In the genomic region with DNA sequence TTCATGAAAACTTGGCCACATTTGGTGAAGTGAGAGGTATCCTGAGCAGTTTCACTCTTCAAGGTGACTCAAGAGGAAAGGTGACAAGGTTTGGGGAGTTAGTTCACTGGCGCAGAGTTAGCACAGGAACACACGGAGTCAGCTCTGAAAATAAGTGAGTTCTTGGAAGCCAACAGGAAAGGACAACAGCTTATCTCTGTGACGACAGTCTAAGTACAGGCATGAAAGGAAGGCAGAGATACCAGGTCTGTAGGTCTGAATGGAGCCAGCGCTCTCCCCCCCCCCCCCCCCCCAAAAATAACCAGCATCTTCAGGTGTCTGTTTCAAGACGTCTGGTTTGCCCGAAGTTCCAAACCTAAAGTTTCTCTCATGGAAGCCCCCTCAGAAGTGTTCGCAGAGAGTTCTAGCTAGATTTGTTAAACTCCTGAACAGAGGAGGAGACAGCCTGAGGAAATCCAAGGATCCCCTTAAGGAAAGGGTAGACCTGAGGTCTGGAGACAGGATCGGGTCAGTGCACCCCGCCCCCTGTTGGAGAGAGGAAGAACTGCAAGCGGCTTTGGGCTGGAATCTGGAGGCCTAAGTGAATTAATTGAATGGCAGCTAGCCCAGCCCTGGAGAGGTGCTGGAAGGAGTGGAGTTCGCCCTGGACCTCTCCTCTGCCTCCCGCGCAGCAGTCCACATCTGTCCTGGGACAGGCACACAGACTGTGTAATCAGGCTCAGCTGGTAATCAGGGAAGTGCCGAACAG, we compare ENCODE assay signal across 8 mouse cellular contexts. TPM values are rescaled to one million over a fixed set of nuclear protein-coding genes. Genes with fewer than 3 reads are reported as not detected.
A peak's percentile ranks its signal among the peaks of the same experiment; 100 is the strongest.
DNase-seq lines count a peak whose midpoint lies in the region; ATAC-seq and TF ChIP-seq lines count a peak whose summit lies in the region.

No protein-coding gene starts in this region.

- H3K4me3 ChIP-seq in hindbrain, postnatal 0 days (ENCODE audit: low read length): no peak overlapping the region

- H3K27me3 ChIP-seq in hindbrain, postnatal 0 days (ENCODE audit: insufficient read depth, low read length): no peaks in the 10 kb centered on the region
- H3K27me3 ChIP-seq in splenic B cell, adult 2 months (ENCODE audit: control insufficient read depth, insufficient read depth, low read length, poor library complexity, severe bottlenecking): no peaks in the 10 kb centered on the region

- no peaks in the 10 kb centered on the region for H3K9me3 ChIP-seq in hindbrain, postnatal 0 days (ENCODE audit: low read length)

- peak; percentile 24 to 58 for DNase-seq in spleen, postnatal 10 days (ENCODE audit: low spot score in 2 of 2)
- DNase-seq in spleen, adult 12 weeks (ENCODE audit: low spot score): no peak
- peak; percentile 65 for DNase-seq in gastrocnemius, postnatal 14 days
- DNase-seq in hindbrain, postnatal 0 days (ENCODE audit: low spot score): peak; percentile 78
- DNase-seq in left cerebral cortex, postnatal 25 days (ENCODE audit: low spot score in 2 of 2): peak; percentile 33 to 47
- DNase-seq in splenic B cell, adult 2 months (ENCODE audit: low read depth, low spot score): peak; percentile 8

- no peaks in the 10 kb centered on the region for H3K4me1 ChIP-seq in hindbrain, postnatal 0 days (ENCODE audit: insufficient read depth, low read length)

- no peak overlapping the region for H3K4me2 ChIP-seq in hindbrain, postnatal 0 days (ENCODE audit: low read depth, low read length)

- no peak overlapping the region for H3K9ac ChIP-seq in hindbrain, postnatal 0 days (replicated peaks; ENCODE audit: low read length)

- ATAC-seq in common myeloid progenitor, adult 5-6 weeks (replicated peaks; ENCODE audit: low read depth, poor library complexity, severe bottlenecking): peak; percentile 68; the same call in 1 of the 2 replicates
- peak; percentile 88 for ATAC-seq in hindbrain, postnatal 0 days
- peak; percentile 30; the same call in 1 of the 2 replicates for ATAC-seq in megakaryocyte-erythroid progenitor cell, adult 5-6 weeks (replicated peaks; ENCODE audit: low FRiP score, low TSS enrichment, poor library complexity, severe bottlenecking)

- no peaks in the 10 kb centered on the region for H3K36me3 ChIP-seq in hindbrain, postnatal 0 days (ENCODE audit: insufficient read depth, low read length)
- H3K36me3 ChIP-seq in splenic B cell, adult 2 months (ENCODE audit: control insufficient read depth, insufficient read depth, low read length, poor library complexity, severe bottlenecking): no peaks in the 10 kb centered on the region

- intact Hi-C loops in gastrocnemius, postnatal 14 days (cut with DNase I; ENCODE audit: low total_unique reads): loop anchor here (5.0 kb wide), 1 partner anchor 165 kb away; no protein-coding TSS in a partner anchor
- intact Hi-C loops in left cerebral cortex, postnatal 25 days (cut with DNase I): loop anchor here (5.0 kb wide), 1 partner anchor 165 kb away; no protein-coding TSS in a partner anchor

- no peak overlapping the region for H3K27ac ChIP-seq in hindbrain, postnatal 0 days

- TF ChIP-seq CTCF in hindbrain, postnatal 0 days (IDR thresholded peaks at IDR 0.05; ENCODE audit: low read depth): peak; percentile 78

- 43% methylated on average over 14 of the region's 14 CpGs for WGBS in hindbrain, postnatal 0 days

RNA-seq across cellular contexts. Expression of gene Casq2, which starts 24.1 kb away (rescaled TPM):
- not detected in 2 replicates for total RNA-seq in common myeloid progenitor, adult 5-6 weeks (2017)
- 100 to 1,000 TPM; 116 to 133 TPM for total RNA-seq in gastrocnemius, postnatal 14 days (2021)
- total RNA-seq in hindbrain, postnatal 0 days (2014; rRNA removed): 1.4 and 2.0 TPM in 2 replicates
- 0.56 and 0.92 TPM in 2 replicates for polyA plus RNA-seq in hindbrain, postnatal 0 days (2015; fragmentation: Nextera tagmentation; extraction: Ambion mirVana)
- total RNA-seq in left cerebral cortex, postnatal 25 days (2021): 1 to 10 TPM; 1.3 to 1.4 TPM
- total RNA-seq in megakaryocyte-erythroid progenitor cell, adult 5-6 weeks (2014; fragmentation: Nextera tagmentation): not detected in 2 replicates
- total RNA-seq in megakaryocyte-erythroid progenitor cell, adult 5-6 weeks (2017): not detected in 2 replicates

RNA-seq across cellular contexts. Expression of gene Nhlh2, which starts 52.2 kb away (rescaled TPM):
- not detected in 2 replicates for total RNA-seq in common myeloid progenitor, adult 5-6 weeks (2017)
- not detected for total RNA-seq in gastrocnemius, postnatal 14 days (2021)
- 30.3 and 31.9 TPM in 2 replicates for total RNA-seq in hindbrain, postnatal 0 days (2014; rRNA removed)
- polyA plus RNA-seq in hindbrain, postnatal 0 days (2015; fragmentation: Nextera tagmentation; extraction: Ambion mirVana): 25.1 and 28.2 TPM in 2 replicates
- under 1 TPM; 0.18 to 0.27 TPM for total RNA-seq in left cerebral cortex, postnatal 25 days (2021)
- not detected in 2 replicates for total RNA-seq in megakaryocyte-erythroid progenitor cell, adult 5-6 weeks (2014; fragmentation: Nextera tagmentation)
- total RNA-seq in megakaryocyte-erythroid progenitor cell, adult 5-6 weeks (2017): not detected in 2 replicates

Comparison
In these comparisons a context has a peak if more than half of its experiments do, and no peak if none do; other contexts are left out.
1. ATAC-seq: peak in every context shown above with its lines; median percentile 88 in hindbrain, postnatal 0 days; 68 in common myeloid progenitor, adult 5-6 weeks; 30 in megakaryocyte-erythroid progenitor cell, adult 5-6 weeks.
2. RNA of gene Casq2, which starts 24.1 kb away (total RNA-seq): 116 to 133 TPM in gastrocnemius, postnatal 14 days; 1.3 to 1.4 TPM in left cerebral cortex, postnatal 25 days, 1.4 to 2.0 TPM in hindbrain, postnatal 0 days, not detected in common myeloid progenitor, adult 5-6 weeks and not detected in megakaryocyte-erythroid progenitor cell, adult 5-6 weeks; every median in the first group is over 10 times any median in the second.
3. RNA of gene Nhlh2, which starts 52.2 kb away (total RNA-seq): 30.3 to 31.9 TPM in hindbrain, postnatal 0 days; 0.18 to 0.27 TPM in left cerebral cortex, postnatal 25 days, not detected in gastrocnemius, postnatal 14 days, not detected in common myeloid progenitor, adult 5-6 weeks and not detected in megakaryocyte-erythroid progenitor cell, adult 5-6 weeks; every median in the first group is over 10 times any median in the second.